Mouse (Mus musculus) thymus, postnatal 36 days (tissue): ENCODE data around the gene Fhit.
"Not testable (repeated sequence)": the region's sequence is repeated elsewhere in the genome, so short reads cannot be mapped to it uniquely, and the experiment has no call there.

Experiments used
- DNase-seq, 2 experiments: peaks; one replicate each; pipeline ENCODE4 v3.0.0; 2022; ENCODE audit warnings: mixed read lengths in 2 of 2

Fhit gene

GRCm38 (mm10) chr14:11161751-11162231 is at the start of gene Fhit:
TSS of gene Fhit (minus strand) at chr14:11162035.
- DNase-seq, result peak; percentile 73 to 79

- no peak for DNase-seq
Measured at GRCm38 (mm10) chr14:11206786-11207185, 45.0 kb upstream of the Fhit start.

- DNase-seq, result peak; percentile 34 to 44
Measured at GRCm38 (mm10) chr14:11160806-11161450, 907 bp downstream of the Fhit start.

- no peak for DNase-seq
Measured at GRCm38 (mm10) chr14:11159641-11160040, 2.2 kb downstream of the Fhit start.

GRCm38 (mm10) chr14:11159021-11159420 is 2.8 kb downstream of the Fhit start:
- DNase-seq, result no peak

- DNase-seq, result no peak
Measured at GRCm38 (mm10) chr14:11157741-11158140, 4.1 kb downstream of the Fhit start.

- DNase-seq, result no peak
Measured at GRCm38 (mm10) chr14:11151634-11152321, 10.1 kb downstream of the Fhit start.

- DNase-seq, result no peak
Measured at GRCm38 (mm10) chr14:11133787-11134735, 27.8 kb downstream of the Fhit start.

- no peak for DNase-seq
Measured at GRCm38 (mm10) chr14:11132637-11133474, 29.0 kb downstream of the Fhit start.

GRCm38 (mm10) chr14:11125096-11125495 is 36.7 kb downstream of the Fhit start:
- no peak for DNase-seq

GRCm38 (mm10) chr14:11119076-11119475 is 42.8 kb downstream of the Fhit start:
- DNase-seq, result no peak

GRCm38 (mm10) chr14:11085596-11085995 is 76.2 kb downstream of the Fhit start:
- DNase-seq, result no peak

- no peak for DNase-seq
Measured at GRCm38 (mm10) chr14:11083946-11084345, 77.9 kb downstream of the Fhit start.

GRCm38 (mm10) chr14:11083462-11083861 is 78.4 kb downstream of the Fhit start:
- no peak for DNase-seq

GRCm38 (mm10) chr14:11063594-11063993 is 98.2 kb downstream of the Fhit start:
- DNase-seq, result no peak

GRCm38 (mm10) chr14:11060221-11060620 is 101.6 kb downstream of the Fhit start:
- no peak for DNase-seq

GRCm38 (mm10) chr14:11039503-11040300 is 122.1 kb downstream of the Fhit start:
- DNase-seq, result not testable (repeated sequence)

- no peak for DNase-seq
Measured at GRCm38 (mm10) chr14:11021391-11021790, 140.4 kb downstream of the Fhit start.

GRCm38 (mm10) chr14:10978651-10979050 is 183.2 kb downstream of the Fhit start:
- no peak for DNase-seq

GRCm38 (mm10) chr14:10941647-10942046 is 220.2 kb downstream of the Fhit start:
- no peak for DNase-seq

- no peak for DNase-seq
Measured at GRCm38 (mm10) chr14:10933667-10934066, 228.2 kb downstream of the Fhit start.
